Mouse (Mus musculus) retina, postnatal 7 days (tissue): ENCODE measurements at regions not wholly inside any gene's neighbourhood (a gene's known extent, or its start where the extent isn't known, plus 50 kb on each side); places are given as distances from the start of the nearest gene placed in this dataset.
"Not testable (repeated sequence)": the region's sequence is repeated elsewhere in the genome, so short reads cannot be mapped to it uniquely, and the experiment has no call there.

Experiments
- DNase-seq: peaks from one replicate; pipeline ENCODE4 v3.0.0-alpha.2; 2012; ENCODE audit warnings: low read depth, low spot score

- no peak for DNase-seq
Measured at GRCm38 (mm10) chr16:30797973-30798471, 198.5 kb downstream of the Fam43a start.

GRCm38 (mm10) chr16:30798536-30798935, 199.0 kb downstream of the Fam43a start:
- DNase-seq: no peak

GRCm38 (mm10) chr16:30799699-30800483, 200.4 kb downstream of the Fam43a start:
- DNase-seq: no peak

GRCm38 (mm10) chr16:30804018-30804417, 204.5 kb downstream of the Fam43a start:
- DNase-seq: no peak

GRCm38 (mm10) chr16:30806206-30806605, 206.7 kb downstream of the Fam43a start:
- not testable (repeated sequence) for DNase-seq

GRCm38 (mm10) chr16:30818541-30819120, 219.1 kb downstream of the Fam43a start:
- no peak for DNase-seq

GRCm38 (mm10) chr16:30819342-30819741, 219.8 kb downstream of the Fam43a start:
- DNase-seq: no peak

GRCm38 (mm10) chr16:30820234-30820633, 220.7 kb downstream of the Fam43a start:
- no peak for DNase-seq

- DNase-seq: no peak
Measured at GRCm38 (mm10) chr16:30820761-30821160, 221.2 kb downstream of the Fam43a start.

- no peak for DNase-seq
Measured at GRCm38 (mm10) chr16:30821191-30821910, 221.8 kb downstream of the Fam43a start.

GRCm38 (mm10) chr16:30821911-30822578, 222.5 kb downstream of the Fam43a start:
- no peak for DNase-seq

- no peak for DNase-seq
Measured at GRCm38 (mm10) chr16:30826128-30826527, 226.6 kb downstream of the Fam43a start.

- DNase-seq: no peak
Measured at GRCm38 (mm10) chr16:30827901-30828608, 228.5 kb downstream of the Fam43a start.

GRCm38 (mm10) chr16:30834561-30834960, 235.0 kb downstream of the Fam43a start:
- DNase-seq: no peak

- DNase-seq: no peak
Measured at GRCm38 (mm10) chr16:30835678-30836077, 236.2 kb downstream of the Fam43a start.

GRCm38 (mm10) chr16:30842831-30843230, 238.4 kb downstream of the Xxylt1 start:
- DNase-seq: no peak

GRCm38 (mm10) chr16:30852595-30852994, 228.6 kb downstream of the Xxylt1 start:
- DNase-seq: no peak

- DNase-seq: no peak
Measured at GRCm38 (mm10) chr16:30854716-30855115, 226.5 kb downstream of the Xxylt1 start.

- DNase-seq: no peak
Measured at GRCm38 (mm10) chr16:30857656-30858055, 223.6 kb downstream of the Xxylt1 start.

- DNase-seq: no peak
Measured at GRCm38 (mm10) chr16:30869136-30869909, 211.9 kb downstream of the Xxylt1 start.
